ENCODE assay signal across 21 mouse cellular contexts in the genomic region with DNA sequence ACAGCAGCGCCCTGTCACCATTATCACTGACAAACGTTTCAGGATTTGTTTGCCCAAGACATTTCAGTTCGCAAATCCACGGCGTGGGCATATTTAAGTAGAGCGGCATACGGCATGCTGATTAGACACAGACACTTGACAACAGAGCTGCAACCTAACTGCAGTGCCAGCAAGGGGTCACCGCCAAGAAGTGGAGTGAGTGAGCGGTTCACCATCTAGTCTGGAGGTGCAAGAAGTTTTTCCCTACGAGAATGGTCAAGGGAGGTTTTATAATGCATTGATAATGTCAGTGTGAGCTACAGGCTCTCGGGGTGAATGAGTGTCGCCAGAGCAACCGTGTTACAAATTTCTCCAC. TPM values are rescaled to one million over a fixed set of nuclear protein-coding genes. Genes with fewer than 3 reads are reported as not detected.
A peak's percentile ranks its signal among the peaks of the same experiment; 100 is the strongest.
DNase-seq lines count a peak whose midpoint lies in the region; ATAC-seq lines count a peak whose summit lies in the region.
"Had no signal": no experiment of that assay in that cellular context is flagged by ENCODE, and none has a peak within 500 bp of the region (broad histone marks: within the 10 kb centered on the region; RNA-seq: fewer than 3 reads in every experiment).

No protein-coding gene starts in this region.

- no peak for ATAC-seq in heart, embryonic 13.5 days (ENCODE audit: extremely low read depth, insufficient number of reproducible peaks, low FRiP score, low TSS enrichment)
- ATAC-seq in neural tube, embryonic 12.5 days (ENCODE audit: low FRiP score, low read depth) = no peak
- ATAC-seq in neural tube, embryonic 15.5 days (ENCODE audit: low FRiP score) = no peak
- ATAC-seq: activated CD4-positive, CD25-positive, alpha-beta regulatory T cell, adult 4 months; inflammation-experienced regulatory T-cells, adult 6 months; lung, postnatal 0 days had no signal

- peaks cover 15% of the 10 kb centered on the region for H3K4me1 ChIP-seq in heart, embryonic 13.5 days
- H3K4me1 ChIP-seq in neural tube, embryonic 12.5 days = peaks cover 15% of the 10 kb centered on the region; the same call in 1 of the 2 replicates
- peaks cover 31% of the 10 kb centered on the region for H3K4me1 ChIP-seq in neural tube, embryonic 15.5 days
- H3K4me1 ChIP-seq: limb, embryonic 15.5 days had no signal

- H3K36me3 ChIP-seq in heart, embryonic 13.5 days = no peaks in the 10 kb centered on the region
- no peaks in the 10 kb centered on the region for H3K36me3 ChIP-seq in neural tube, embryonic 12.5 days
- no peaks in the 10 kb centered on the region for H3K36me3 ChIP-seq in neural tube, embryonic 15.5 days
- H3K36me3 ChIP-seq: embryonic facial prominence, embryonic 10.5 days; G1E; limb, embryonic 15.5 days; midbrain, embryonic 13.5 days had no signal

- peak overlapping the region; percentile 49 for H3K4me2 ChIP-seq in heart, embryonic 13.5 days
- 0 out of 2 replicates have a peak overlapping the region, but pooled peaks have one; percentile 9 for H3K4me2 ChIP-seq in neural tube, embryonic 12.5 days (replicated peaks)
- no peak overlapping the region for H3K4me2 ChIP-seq in neural tube, embryonic 15.5 days
- H3K4me2 ChIP-seq: limb, embryonic 15.5 days; midbrain, embryonic 13.5 days had no signal

- WGBS in heart, embryonic 13.5 days = 26% methylated on average over 13 of the region's 13 CpGs
- WGBS in neural tube, embryonic 12.5 days = 39% methylated on average over 13 of the region's 13 CpGs
- WGBS in neural tube, embryonic 15.5 days = 31% methylated on average over 13 of the region's 13 CpGs

- H3K9ac ChIP-seq in heart, embryonic 13.5 days = no peak overlapping the region
- no peak overlapping the region for H3K9ac ChIP-seq in neural tube, embryonic 12.5 days
- H3K9ac ChIP-seq in neural tube, embryonic 15.5 days (replicated peaks) = no peak overlapping the region
- H3K9ac ChIP-seq: limb, embryonic 15.5 days; midbrain, embryonic 13.5 days had no signal

- DNase-seq in cerebellum, postnatal 10 days = peak; percentile 69 to 73
- DNase-seq in cerebellum, postnatal 36 days = no peak
- no peak for DNase-seq in heart, postnatal 25 days (ENCODE audit: low spot score)
- DNase-seq in adrenal gland, postnatal 36 days = no peak
- DNase-seq in retina, postnatal 1 day = no peak
- DNase-seq: gastrocnemius, postnatal 10 days; kidney, postnatal 10 days; layer of hippocampus, postnatal 36 days; thymus, postnatal 14 days had no signal

- H3K9me3 ChIP-seq in heart, embryonic 13.5 days = no peaks in the 10 kb centered on the region
- H3K9me3 ChIP-seq in neural tube, embryonic 12.5 days = no peaks in the 10 kb centered on the region
- no peaks in the 10 kb centered on the region for H3K9me3 ChIP-seq in neural tube, embryonic 15.5 days (replicated peaks)
- H3K9me3 ChIP-seq: embryonic facial prominence, embryonic 10.5 days; limb, embryonic 15.5 days; midbrain, embryonic 13.5 days had no signal

- H3K27me3 ChIP-seq in heart, embryonic 13.5 days (replicated peaks) = peaks cover 4% of the 10 kb centered on the region; the same call in 1 of the 2 replicates
- H3K27me3 ChIP-seq in neural tube, embryonic 12.5 days (replicated peaks) = no peaks in the 10 kb centered on the region
- no peaks in the 10 kb centered on the region for H3K27me3 ChIP-seq in neural tube, embryonic 15.5 days (replicated peaks)
- H3K27me3 ChIP-seq: limb, embryonic 15.5 days; midbrain, embryonic 13.5 days had no signal

- no peak overlapping the region for H3K27ac ChIP-seq in heart, embryonic 13.5 days (replicated peaks)
- H3K27ac ChIP-seq in neural tube, embryonic 12.5 days = no peak overlapping the region
- H3K27ac ChIP-seq in neural tube, embryonic 15.5 days (replicated peaks) = no peak overlapping the region
- H3K27ac ChIP-seq: embryonic facial prominence, embryonic 10.5 days; limb, embryonic 15.5 days; stomach, postnatal 0 days had no signal

- H3K4me3 ChIP-seq in heart, embryonic 13.5 days = peak overlapping the region; percentile 10; the same call in 1 of the 2 replicates
- H3K4me3 ChIP-seq in neural tube, embryonic 12.5 days = no peak overlapping the region
- H3K4me3 ChIP-seq in neural tube, embryonic 15.5 days (replicated peaks) = no peak overlapping the region
- H3K4me3 ChIP-seq: embryonic facial prominence, embryonic 10.5 days; limb, embryonic 15.5 days; midbrain, embryonic 13.5 days; myocyte had no signal

- intact Hi-C loops in heart, postnatal 25 days (cut with DNase I) = no loop called here

RNA-seq across cellular contexts. Expression of a gene that starts 20.7 kb away (rescaled TPM):
- polyA plus RNA-seq in heart, embryonic 13.5 days (2015; fragmentation: Nextera tagmentation; extraction: Ambion mirVana) = 1.2 and 1.3 TPM in 2 replicates
- total RNA-seq in heart, postnatal 25 days (2021) = 10 to 100 TPM; 13.4 to 17.2 TPM
- 6.2 and 6.5 TPM in 2 replicates for polyA plus RNA-seq in neural tube, embryonic 12.5 days (2016; fragmentation: Nextera tagmentation; extraction: Ambion mirVana)
- 19.3 and 22.1 TPM in 2 replicates for polyA plus RNA-seq in neural tube, embryonic 15.5 days (2015; fragmentation: Nextera tagmentation; extraction: Ambion mirVana)
- 1 to 10 TPM; 4.2 to 5.1 TPM for total RNA-seq in adrenal gland, postnatal 36 days (2021)
- polyA plus RNA-seq: G1E had no signal

Comparison
In these comparisons a context has a peak if more than half of its experiments do, and no peak if none do; other contexts are left out.
1. DNase-seq: peak in cerebellum, postnatal 10 days (2 of 2); none in cerebellum, postnatal 36 days (0 of 2), heart, postnatal 25 days (single experiment), adrenal gland, postnatal 36 days (0 of 2) and retina, postnatal 1 day (single experiment).